Mouse (Mus musculus): Measurements from ENCODE around the gene Mapkapk5. TPM values are rescaled to one million over a fixed set of nuclear protein-coding genes. Genes with fewer than 3 reads are reported as not detected.
"Not testable (repeated sequence)": the region's sequence is repeated elsewhere in the genome, so short reads cannot be mapped to it uniquely, and the experiment has no call there.

The Mapkapk5 gene
- polyA plus RNA-seq, 1 experiment from 2014 or later = 58.9 TPM

GRCm38 (mm10) chr5:121519758-121520157 is 25.9 kb downstream of the Mapkapk5 start:
- 91% methylated on average over 11 of the region's 17 CpGs for WGBS
- H3K4me1 ChIP-seq (replicated peaks; ENCODE audit: control insufficient read depth, insufficient read depth, low read length); ATAC-seq (ENCODE audit: low FRiP score); H3K27me3 ChIP-seq (ENCODE audit: control insufficient read depth, insufficient read depth, low read length); H3K4me2 ChIP-seq (replicated peaks); H3K9ac ChIP-seq; H3K9me3 ChIP-seq (ENCODE audit: control insufficient read depth, low read length); H3K4me3 ChIP-seq (replicated peaks; ENCODE audit: low read length); DNase-seq (ENCODE audit: low spot score); H3K27ac ChIP-seq: not testable (repeated sequence)
- peaks cover 52% of the 10 kb centered on the region for H3K36me3 ChIP-seq (replicated peaks; ENCODE audit: control insufficient read depth, insufficient read depth)

GRCm38 (mm10) chr5:121518983-121519382 is 26.7 kb downstream of the Mapkapk5 start:
- H3K4me3 ChIP-seq (replicated peaks; ENCODE audit: low read length) = no peak overlapping the region
- no peak overlapping the region for H3K27ac ChIP-seq
- H3K9ac ChIP-seq = no peak overlapping the region
- H3K4me1 ChIP-seq (replicated peaks; ENCODE audit: control insufficient read depth, insufficient read depth, low read length) = no peaks in the 10 kb centered on the region
- H3K36me3 ChIP-seq (replicated peaks; ENCODE audit: control insufficient read depth, insufficient read depth) = peaks cover 45% of the 10 kb centered on the region
- no peak for DNase-seq (ENCODE audit: low spot score)
- no peaks in the 10 kb centered on the region for H3K27me3 ChIP-seq (ENCODE audit: control insufficient read depth, insufficient read depth, low read length)
- no peak for ATAC-seq (ENCODE audit: low FRiP score)
- no peaks in the 10 kb centered on the region for H3K9me3 ChIP-seq (ENCODE audit: control insufficient read depth, low read length)
- 91% methylated on average over 9 of the region's 9 CpGs for WGBS
- no peak overlapping the region for H3K4me2 ChIP-seq (replicated peaks)

GRCm38 (mm10) chr5:121510009-121510408 is 35.7 kb downstream of the Mapkapk5 start:
- no peak overlapping the region for H3K9ac ChIP-seq
- DNase-seq (ENCODE audit: low spot score) (no peak), ATAC-seq (ENCODE audit: low FRiP score) (no peak)
- H3K9me3 ChIP-seq (ENCODE audit: control insufficient read depth, low read length) = peaks cover 3% of the 10 kb centered on the region; the same call in 1 of the 2 replicates
- H3K27ac ChIP-seq = no peak overlapping the region
- no peak overlapping the region for H3K4me3 ChIP-seq (replicated peaks; ENCODE audit: low read length)
- H3K36me3 ChIP-seq (replicated peaks; ENCODE audit: control insufficient read depth, insufficient read depth) = no peaks in the 10 kb centered on the region
- no peak overlapping the region for H3K4me2 ChIP-seq (replicated peaks)
- H3K27me3 ChIP-seq (ENCODE audit: control insufficient read depth, insufficient read depth, low read length) = no peaks in the 10 kb centered on the region
- no peaks in the 10 kb centered on the region for H3K4me1 ChIP-seq (replicated peaks; ENCODE audit: control insufficient read depth, insufficient read depth, low read length)
- WGBS = 85% methylated on average over 7 of the region's 7 CpGs

GRCm38 (mm10) chr5:121506846-121507245 is 38.9 kb downstream of the Mapkapk5 start:
- H3K36me3 ChIP-seq (replicated peaks; ENCODE audit: control insufficient read depth, insufficient read depth) = no peaks in the 10 kb centered on the region
- DNase-seq (ENCODE audit: low spot score) = no peak
- H3K27ac ChIP-seq = no peak overlapping the region
- H3K27me3 ChIP-seq (ENCODE audit: control insufficient read depth, insufficient read depth, low read length) = no peaks in the 10 kb centered on the region
- H3K4me3 ChIP-seq (replicated peaks; ENCODE audit: low read length) = no peak overlapping the region
- H3K9me3 ChIP-seq (ENCODE audit: control insufficient read depth, low read length) = peaks cover 3% of the 10 kb centered on the region; the same call in 1 of the 2 replicates
- no peak for ATAC-seq (ENCODE audit: low FRiP score)
- no peaks in the 10 kb centered on the region for H3K4me1 ChIP-seq (replicated peaks; ENCODE audit: control insufficient read depth, insufficient read depth, low read length)
- WGBS = 94% methylated on average over 1 of the region's 1 CpGs
- H3K4me2 ChIP-seq (replicated peaks) = no peak overlapping the region
- no peak overlapping the region for H3K9ac ChIP-seq

GRCm38 (mm10) chr5:121503231-121503630 is 42.5 kb downstream of the Mapkapk5 start, which contains the start of gene Adam1b:
TSS of gene Adam1b (minus strand) at chr5:121503435.
- Histone ChIP-seq H3K4me1 (replicated peaks; ENCODE audit: control insufficient read depth, insufficient read depth, low read length) (no peaks in the 10 kb centered on the region), H3K9me3 (ENCODE audit: control insufficient read depth, low read length) (no peaks in the 10 kb centered on the region), H3K36me3 (replicated peaks; ENCODE audit: control insufficient read depth, insufficient read depth) (no peaks in the 10 kb centered on the region), H3K27ac (no peak within 1 kb of the TSS), H3K9ac (no peak within 1 kb of the TSS), H3K4me3 (replicated peaks; ENCODE audit: low read length) (no peak within 1 kb of the TSS), H3K27me3 (ENCODE audit: control insufficient read depth, insufficient read depth, low read length) (no peaks in the 10 kb centered on the region), H3K4me2 (replicated peaks) (no peak within 1 kb of the TSS)
- no peak for ATAC-seq (ENCODE audit: low FRiP score)
- WGBS = 85% methylated on average over 3 of the region's 3 CpGs
- DNase-seq (ENCODE audit: low spot score) = no peak

GRCm38 (mm10) chr5:121501424-121501996 is 44.2 kb downstream of the Mapkapk5 start:
- not testable (repeated sequence) for ATAC-seq (ENCODE audit: low FRiP score); H3K4me1 ChIP-seq (replicated peaks; ENCODE audit: control insufficient read depth, insufficient read depth, low read length); H3K36me3 ChIP-seq (replicated peaks; ENCODE audit: control insufficient read depth, insufficient read depth); H3K27me3 ChIP-seq (ENCODE audit: control insufficient read depth, insufficient read depth, low read length); H3K9ac ChIP-seq; H3K4me2 ChIP-seq (replicated peaks); H3K27ac ChIP-seq; DNase-seq (ENCODE audit: low spot score); H3K4me3 ChIP-seq (replicated peaks; ENCODE audit: low read length); H3K9me3 ChIP-seq (ENCODE audit: control insufficient read depth, low read length)
- 88% methylated on average over 9 of the region's 17 CpGs for WGBS

GRCm38 (mm10) chr5:121500719-121501118 is 45.0 kb downstream of the Mapkapk5 start:
- H3K4me2 ChIP-seq (replicated peaks) = no peak overlapping the region
- DNase-seq (ENCODE audit: low spot score) (no peak), ATAC-seq (ENCODE audit: low FRiP score) (no peak)
- no peaks in the 10 kb centered on the region for H3K27me3 ChIP-seq (ENCODE audit: control insufficient read depth, insufficient read depth, low read length)
- no peak overlapping the region for H3K9ac ChIP-seq
- H3K4me3 ChIP-seq (replicated peaks; ENCODE audit: low read length) = no peak overlapping the region
- H3K4me1 ChIP-seq (replicated peaks; ENCODE audit: control insufficient read depth, insufficient read depth, low read length) = no peaks in the 10 kb centered on the region
- H3K9me3 ChIP-seq (ENCODE audit: control insufficient read depth, low read length) = no peaks in the 10 kb centered on the region
- 79% methylated on average over 7 of the region's 7 CpGs for WGBS
- H3K27ac ChIP-seq = no peak overlapping the region
- no peaks in the 10 kb centered on the region for H3K36me3 ChIP-seq (replicated peaks; ENCODE audit: control insufficient read depth, insufficient read depth)

- 84% methylated on average over 8 of the region's 8 CpGs for WGBS
- Histone ChIP-seq H3K4me2 (replicated peaks) (no peak overlapping the region), H3K9ac (no peak overlapping the region), H3K27ac (no peak overlapping the region), H3K27me3 (ENCODE audit: control insufficient read depth, insufficient read depth, low read length) (no peaks in the 10 kb centered on the region), H3K9me3 (ENCODE audit: control insufficient read depth, low read length) (no peaks in the 10 kb centered on the region), H3K4me1 (replicated peaks; ENCODE audit: control insufficient read depth, insufficient read depth, low read length) (no peaks in the 10 kb centered on the region), H3K36me3 (replicated peaks; ENCODE audit: control insufficient read depth, insufficient read depth) (no peaks in the 10 kb centered on the region), H3K4me3 (replicated peaks; ENCODE audit: low read length) (no peak overlapping the region)
- DNase-seq (ENCODE audit: low spot score) (no peak), ATAC-seq (ENCODE audit: low FRiP score) (no peak)
These were observed 52.4 kb downstream of the Mapkapk5 start for GRCm38 (mm10) chr5:121493305-121493704.

GRCm38 (mm10) chr5:121484801-121485200 is 60.9 kb downstream of the Mapkapk5 start:
- Histone ChIP-seq H3K36me3 (replicated peaks; ENCODE audit: control insufficient read depth, insufficient read depth) (no peaks in the 10 kb centered on the region), H3K4me2 (replicated peaks) (no peak overlapping the region), H3K4me3 (replicated peaks; ENCODE audit: low read length) (no peak overlapping the region), H3K27me3 (ENCODE audit: control insufficient read depth, insufficient read depth, low read length) (no peaks in the 10 kb centered on the region), H3K27ac (no peak overlapping the region), H3K9ac (no peak overlapping the region), H3K4me1 (replicated peaks; ENCODE audit: control insufficient read depth, insufficient read depth, low read length) (no peaks in the 10 kb centered on the region), H3K9me3 (ENCODE audit: control insufficient read depth, low read length) (no peaks in the 10 kb centered on the region)
- 86% methylated on average over 5 of the region's 5 CpGs for WGBS
- ATAC-seq (ENCODE audit: low FRiP score) = no peak
- no peak for DNase-seq (ENCODE audit: low spot score)

GRCm38 (mm10) chr5:121477680-121478079 is 68.0 kb downstream of the Mapkapk5 start:
- WGBS = 39% methylated on average over 3 of the region's 3 CpGs
- no peak for ATAC-seq (ENCODE audit: low FRiP score)
- H3K27ac ChIP-seq = no peak overlapping the region

More at GRCm38 (mm10) chr5:121477680-121478079, 68.0 kb downstream of the Mapkapk5 start:
- no peaks in the 10 kb centered on the region for H3K4me1 ChIP-seq (replicated peaks; ENCODE audit: control insufficient read depth, insufficient read depth, low read length)
- H3K4me3 ChIP-seq (replicated peaks; ENCODE audit: low read length) = no peak overlapping the region
- H3K27me3 ChIP-seq (ENCODE audit: control insufficient read depth, insufficient read depth, low read length) = no peaks in the 10 kb centered on the region
- peak; percentile 94 for DNase-seq (ENCODE audit: low spot score)
- no peaks in the 10 kb centered on the region for H3K36me3 ChIP-seq (replicated peaks; ENCODE audit: control insufficient read depth, insufficient read depth)
- no peak overlapping the region for H3K9ac ChIP-seq
- H3K9me3 ChIP-seq (ENCODE audit: control insufficient read depth, low read length) = no peaks in the 10 kb centered on the region
- no peak overlapping the region for H3K4me2 ChIP-seq (replicated peaks)
